Mouse (Mus musculus): ENCODE measurements around the gene Il20ra. TPM values are rescaled to one million over a fixed set of nuclear protein-coding genes. Genes with fewer than 3 reads are reported as not detected.

Il20ra gene
- total RNA-seq (2023) = not detected

DNA sequence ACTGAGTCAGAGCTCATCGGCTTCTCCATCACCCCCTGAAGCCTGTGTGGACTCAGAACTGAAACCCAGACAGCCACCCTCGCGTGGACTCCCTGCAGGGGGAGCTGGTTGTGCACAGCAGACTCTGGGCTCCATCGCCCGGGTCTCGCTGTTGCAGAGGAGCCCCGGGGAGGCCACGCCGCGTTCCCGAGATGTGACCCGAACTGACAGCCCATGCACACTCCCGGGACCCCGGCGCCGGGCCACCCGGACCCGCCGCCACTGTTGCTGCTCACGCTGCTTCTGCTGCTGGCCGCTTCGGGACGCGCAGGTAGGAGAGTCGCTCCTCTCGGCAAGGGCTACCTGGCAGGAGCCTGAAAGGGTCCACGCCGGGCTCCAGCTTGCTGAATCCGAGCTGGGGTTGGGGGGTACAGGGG is at the start of gene Il20ra:
TSS of gene Il20ra (plus strand) at position 150 of the 416 bp plus-strand sequence.

Other genes with a start within 250 kb of the Il20ra start
- 100 to 1,000 TPM; 128 to 133 TPM for gene Ifngr1, start 120.6 kb upstream of the Il20ra start, total RNA-seq (2023)
- gene Il22ra2, start 90.6 kb upstream of the Il20ra start, total RNA-seq (2023) = under 1 TPM; 0.79 to 0.96 TPM
- gene Slc35d3, start 138.9 kb downstream of the Il20ra start, total RNA-seq (2023) = under 1 TPM; 0.24 to 0.50 TPM
- 10 to 100 TPM; 13.8 to 14.6 TPM for gene Pex7, start 195.1 kb downstream of the Il20ra start, total RNA-seq (2023)
- 100 to 1,000 TPM; 125 to 135 TPM for gene Map3k5, start 221.9 kb downstream of the Il20ra start, total RNA-seq (2023)